Mouse (Mus musculus) neural tube, embryonic 10.5 days (tissue): Measurements from ENCODE around the gene Cnpy4.
A peak's percentile ranks its signal among the peaks of the same experiment; 100 is the strongest.

Experiments
- DNase-seq: peaks from one replicate; pipeline ENCODE4 v3.0.0-alpha.2; 2017; ENCODE audit warnings: low spot score; ENCODE audit errors: extremely low spot score

The Cnpy4 gene

DNA sequence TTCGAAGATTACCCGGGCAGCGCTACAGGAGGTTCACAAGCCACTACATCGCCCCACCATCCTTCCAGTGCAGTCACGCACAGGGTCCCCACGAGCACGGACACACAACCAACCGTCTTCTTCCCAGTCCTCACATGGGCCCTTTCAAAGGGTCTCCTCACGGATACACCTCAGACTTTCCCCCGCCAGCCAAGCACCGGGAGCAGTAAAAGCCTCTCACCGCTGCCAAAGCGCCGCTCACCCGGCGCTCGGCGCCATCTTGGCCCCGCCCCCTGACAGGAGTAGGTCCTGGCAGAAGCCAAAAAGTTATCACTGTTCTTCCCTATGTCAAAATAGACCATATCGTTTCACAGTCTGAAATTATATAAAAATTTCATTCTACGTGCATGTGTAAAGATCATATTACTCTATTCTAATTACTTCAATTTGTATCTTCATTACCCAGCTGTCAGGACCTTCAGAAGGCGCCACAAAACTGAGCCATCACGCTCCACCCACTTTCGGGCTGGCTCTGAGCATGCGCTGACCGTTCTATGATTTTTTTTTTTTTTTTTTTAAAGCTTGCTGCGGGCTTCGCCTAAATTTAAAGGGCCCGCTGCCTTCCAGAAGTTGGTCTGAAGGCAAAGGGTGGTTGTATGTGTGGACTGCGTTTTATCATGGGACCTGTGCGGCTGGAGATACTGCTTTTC, at the start of gene Cnpy4, which contains the start of gene Taf6:
TSS of gene Cnpy4 (plus strand) at position 536 of the 689 bp plus-strand sequence.
TSS of gene Taf6 (minus strand) at position 502 of the 689 bp plus-strand sequence.
- peak; percentile 78 for DNase-seq

DNA sequence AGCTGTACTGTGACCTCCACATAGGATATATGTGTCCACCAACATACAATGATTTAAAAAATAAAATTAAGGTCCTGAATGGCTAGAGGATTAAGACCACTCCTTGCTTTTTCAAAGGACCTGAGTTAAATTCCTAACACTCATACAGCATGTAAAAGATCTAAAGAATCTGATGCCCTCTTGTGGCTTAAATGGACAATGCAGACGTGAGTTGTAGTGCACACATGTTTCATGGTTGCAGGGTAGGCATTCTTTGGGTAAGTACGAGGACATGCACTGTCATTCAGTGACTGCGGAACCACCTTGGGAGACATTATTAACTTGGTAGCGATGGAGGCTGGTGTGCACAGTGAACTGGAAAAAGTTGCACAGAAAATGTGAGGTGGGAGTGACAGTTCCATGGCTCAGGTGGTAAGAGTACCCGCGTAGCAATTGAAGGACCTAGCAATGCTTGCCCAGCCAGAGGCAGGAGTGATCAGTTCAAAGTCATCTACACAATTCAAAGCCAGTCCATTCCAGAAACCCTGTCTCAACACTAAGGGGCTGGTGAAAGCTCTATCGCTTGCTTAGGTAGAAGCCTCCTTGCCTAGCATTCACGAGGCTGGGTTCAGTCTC, 49.2 kb upstream of the Cnpy4 start:
- DNase-seq, result no peak

DNA sequence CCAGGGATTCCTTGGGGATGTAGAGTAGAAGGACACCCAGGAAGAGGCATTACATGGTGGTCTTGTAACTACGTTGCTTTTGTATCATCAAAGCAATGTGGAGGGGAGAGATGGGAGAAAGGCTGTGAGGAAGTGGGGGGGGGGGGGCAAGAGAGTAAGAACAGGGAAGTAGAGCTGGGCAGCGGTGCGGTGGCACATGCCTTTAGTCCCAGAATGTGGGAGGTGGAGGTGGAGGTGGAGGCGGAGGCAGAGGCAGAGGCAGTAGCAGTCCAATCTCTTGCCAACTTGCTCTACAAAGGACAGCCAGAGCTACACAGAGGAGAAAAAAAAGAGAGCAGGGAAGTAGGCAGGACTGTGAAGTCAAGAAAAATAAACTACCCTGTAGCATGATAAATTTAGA, 48.7 kb upstream of the Cnpy4 start:
- DNase-seq, result no peak

GRCm38 (mm10) chr5:138154390-138154789, 32.9 kb upstream of the Cnpy4 start:
- no peak for DNase-seq

- DNase-seq, result peak; percentile 90
Measured at GRCm38 (mm10) chr5:138155443-138155976, 31.8 kb upstream of the Cnpy4 start, which contains the start of gene Zfp113. TSS of gene Zfp113 (minus strand) at chr5:138155744.

DNA sequence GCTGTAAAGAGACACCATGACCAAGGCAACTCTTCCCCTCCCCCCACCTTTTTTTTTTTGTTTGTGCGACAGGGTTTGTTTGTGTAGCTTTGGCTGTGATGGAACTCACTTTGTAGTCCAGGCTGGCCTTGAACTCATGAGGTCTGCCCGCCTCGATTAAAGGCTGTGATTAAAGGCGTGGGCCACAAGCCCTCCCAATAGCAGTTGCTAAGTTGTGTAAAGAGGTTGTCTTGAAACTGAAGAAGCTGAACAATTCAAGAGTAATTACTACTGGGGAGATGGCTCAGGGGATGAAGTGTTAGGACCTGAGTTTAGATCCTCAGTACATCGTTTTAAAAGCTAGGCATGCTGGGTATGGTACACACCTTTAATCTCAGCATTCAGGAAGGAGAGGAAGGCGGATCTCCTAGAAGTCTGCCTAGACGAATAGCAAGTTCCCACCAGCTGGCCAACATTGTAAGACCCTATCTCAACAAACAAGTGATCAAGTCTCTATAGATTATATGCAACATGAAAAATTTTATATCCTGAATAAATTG, 27.0 kb upstream of the Cnpy4 start:
- DNase-seq, result no peak

DNA sequence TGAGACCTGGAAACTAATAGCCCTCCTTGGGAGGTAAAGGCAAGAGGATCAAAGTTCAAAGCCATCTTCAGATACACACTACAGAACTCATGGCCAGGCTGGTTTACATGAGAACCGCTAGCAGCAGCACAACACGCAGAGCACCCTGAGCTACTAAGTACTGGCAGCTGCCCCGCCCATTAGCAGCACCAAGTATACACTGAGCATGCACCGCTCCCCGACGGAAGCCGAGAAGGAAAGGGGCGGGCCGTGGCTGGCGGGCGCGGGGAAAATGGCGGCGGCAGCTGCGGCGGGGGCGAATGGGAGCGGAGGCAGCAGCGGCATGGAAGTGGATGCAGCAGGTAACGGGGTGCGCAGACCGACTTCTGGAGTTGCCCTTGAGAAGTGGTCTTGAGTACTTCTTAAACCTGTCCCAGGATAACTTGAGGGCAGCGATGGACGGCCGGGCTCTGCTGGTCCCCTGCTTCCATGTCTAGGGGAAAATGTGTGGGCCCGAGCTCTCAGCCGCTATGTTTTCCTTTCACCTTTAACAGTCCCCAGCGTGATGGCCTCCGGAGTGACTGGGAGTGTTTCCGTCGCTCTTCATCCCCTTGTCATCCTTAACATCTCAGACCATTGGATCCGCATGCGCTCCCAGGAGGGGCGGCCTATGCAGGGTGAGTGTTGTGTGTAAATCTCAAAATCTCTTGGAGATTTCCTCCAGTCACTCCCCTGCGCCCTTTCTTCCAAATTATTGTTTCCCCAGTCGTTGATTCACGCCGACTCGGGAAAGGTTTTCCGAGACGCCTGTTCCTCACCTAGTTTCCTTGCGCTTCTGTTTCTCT, 26.2 kb upstream of the Cnpy4 start, which contains the start of gene Cops6:
TSS of gene Cops6 (plus strand) at position 230 of the 824 bp plus-strand sequence.
- peak; percentile 97 for DNase-seq

DNA sequence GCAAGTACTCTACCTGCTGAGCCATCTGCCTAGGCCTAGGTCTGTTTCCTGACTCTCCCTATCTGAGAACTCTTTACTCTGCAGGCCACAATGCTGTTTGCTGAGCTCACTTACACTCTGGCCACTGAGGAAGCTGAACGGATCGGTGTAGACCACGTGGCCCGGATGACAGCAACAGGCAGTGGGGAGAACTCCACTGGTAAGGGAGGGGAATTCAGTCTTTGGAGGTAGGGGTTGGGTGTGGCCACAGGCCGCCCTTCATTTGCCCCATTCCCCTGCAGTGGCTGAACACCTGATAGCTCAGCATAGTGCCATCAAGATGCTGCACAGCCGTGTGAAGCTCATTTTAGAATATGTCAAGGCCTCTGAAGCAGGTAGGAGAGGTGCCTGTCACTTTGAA, 24.2 kb upstream of the Cnpy4 start:
- DNase-seq, result no peak

DNA sequence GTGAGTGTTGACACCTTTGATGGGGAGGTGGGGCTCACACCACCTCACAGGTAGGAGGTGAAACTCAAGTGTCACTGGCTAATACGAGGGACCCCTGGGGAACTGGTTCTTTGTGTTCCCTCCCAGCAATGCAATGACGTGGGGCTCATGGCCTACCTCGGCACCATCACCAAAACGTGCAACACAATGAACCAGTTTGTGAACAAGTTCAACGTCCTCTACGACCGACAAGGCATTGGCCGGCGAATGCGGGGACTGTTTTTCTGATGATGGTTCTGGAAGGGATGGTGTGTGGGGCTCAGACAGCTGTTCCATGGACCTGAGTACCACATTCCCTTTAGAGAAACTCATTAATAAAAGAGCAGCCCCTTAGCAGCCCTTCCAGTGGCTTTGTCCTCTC, 23.7 kb upstream of the Cnpy4 start:
- no peak for DNase-seq

DNA sequence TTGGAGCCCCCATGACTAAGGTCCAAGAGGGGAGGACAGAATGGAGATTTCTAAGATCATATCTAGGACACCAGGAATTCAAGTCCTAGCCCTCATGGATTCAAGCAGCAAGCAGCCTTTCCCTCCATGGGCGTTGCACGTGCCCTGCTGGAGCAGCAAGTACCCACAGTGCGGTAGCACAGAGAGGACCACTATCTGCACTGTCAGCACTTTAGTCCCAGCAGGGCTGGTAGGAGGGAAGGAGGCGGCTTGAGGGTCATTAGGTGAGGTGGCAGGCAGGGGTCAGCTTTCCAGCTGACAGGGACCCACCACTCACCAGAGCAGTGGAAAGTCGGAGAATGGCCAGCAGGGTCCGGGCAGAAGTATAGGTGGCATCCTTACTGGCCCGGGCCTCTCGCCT, 21.7 kb upstream of the Cnpy4 start:
- DNase-seq, result no peak

GRCm38 (mm10) chr5:138170936-138171561, 16.2 kb upstream of the Cnpy4 start:
- peak; percentile 97 for DNase-seq

GRCm38 (mm10) chr5:138171695-138172491, 15.4 kb upstream of the Cnpy4 start, which contains the start of the genes Ap4m1 and Mcm7:
TSS of gene Ap4m1 (plus strand) at chr5:138172002.
TSS of gene Mcm7 (minus strand) at chr5:138172422.
- DNase-seq, result peak; percentile 89

GRCm38 (mm10) chr5:138173217-138173616, 14.1 kb upstream of the Cnpy4 start:
- DNase-seq, result no peak

DNA sequence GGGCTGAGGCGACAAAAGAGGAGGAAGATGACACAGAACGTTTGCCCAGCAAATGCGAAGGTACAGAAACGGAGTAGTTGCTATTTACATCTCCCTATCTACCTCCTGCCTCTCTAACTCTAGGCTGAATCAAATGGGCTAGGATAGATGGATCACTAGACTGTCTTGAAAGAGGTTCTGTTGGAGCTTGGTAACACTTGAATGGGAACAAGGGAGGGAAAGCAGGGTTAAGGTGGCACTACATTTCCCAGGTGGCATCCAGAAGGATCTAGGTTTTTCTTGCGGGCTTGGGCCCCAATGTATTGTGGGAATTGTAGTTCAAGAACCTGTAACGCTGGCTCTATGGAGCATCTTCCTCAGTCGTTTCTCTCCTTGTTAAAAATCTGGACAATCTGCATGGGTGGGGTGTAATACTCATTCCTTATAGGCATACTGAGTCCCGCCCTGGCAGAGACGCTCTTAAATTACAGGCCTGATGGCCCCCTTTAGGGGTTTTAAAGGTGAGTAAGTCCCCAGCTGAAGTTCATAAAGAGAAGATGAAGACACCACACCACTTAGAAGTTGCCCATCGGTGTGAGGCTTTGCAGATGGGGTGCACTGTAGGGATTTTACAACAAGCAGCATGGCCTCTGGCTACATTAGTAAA, 499 bp downstream of the Cnpy4 start:
- peak; percentile 50 for DNase-seq

- DNase-seq, result peak; percentile 81
Measured at GRCm38 (mm10) chr5:138193771-138194727, 6.8 kb downstream of the Cnpy4 start, which contains the start of gene Mblac1. TSS of gene Mblac1 (plus strand) at chr5:138194314.

- peak; percentile 58 for DNase-seq
Measured at GRCm38 (mm10) chr5:138194755-138195345, 7.6 kb downstream of the Cnpy4 start.

- no peak for DNase-seq
Measured at GRCm38 (mm10) chr5:138195463-138195862, 8.2 kb downstream of the Cnpy4 start.

- DNase-seq, result no peak
Measured at GRCm38 (mm10) chr5:138199576-138199975, 12.3 kb downstream of the Cnpy4 start.
